Mouse (Mus musculus): Measurements from ENCODE around the gene Slc25a21. TPM values are rescaled to one million over a fixed set of nuclear protein-coding genes. Genes with fewer than 3 reads are reported as not detected.

Gene Slc25a21
- polyA plus RNA-seq, 1 experiment from 2014 or later, result 1.2 TPM

DNA sequence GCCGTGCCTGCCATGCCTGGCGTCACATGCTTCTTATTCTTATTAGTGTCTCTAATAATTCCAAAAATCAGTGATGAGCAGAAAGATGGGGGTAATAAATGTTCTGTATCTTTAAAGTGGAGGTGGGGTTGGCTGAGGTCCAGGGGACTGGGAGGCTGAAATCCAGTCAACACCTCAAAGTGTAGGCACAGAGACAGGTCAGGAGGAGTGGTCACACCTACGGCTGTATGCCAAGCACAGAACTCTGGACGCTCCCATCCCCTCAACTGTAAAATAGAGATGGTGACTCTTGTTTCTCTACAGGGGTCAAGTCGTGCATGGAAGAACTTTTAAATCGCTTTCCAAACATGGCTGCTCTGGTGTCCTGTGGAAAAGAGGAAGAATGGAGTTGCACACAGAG, 429.8 kb downstream of the Slc25a21 start:
- Histone ChIP-seq H3K9me3 (ENCODE audit: control insufficient read depth, low read length) (no peaks in the 10 kb centered on the region), H3K27ac (replicated peaks) (no peak overlapping the region), H3K4me2 (replicated peaks; ENCODE audit: low read depth) (no peak overlapping the region), H3K4me1 (replicated peaks; ENCODE audit: control insufficient read depth, insufficient read depth) (no peaks in the 10 kb centered on the region), H3K36me3 (ENCODE audit: control insufficient read depth, insufficient read depth, low read length) (no peaks in the 10 kb centered on the region), H3K27me3 (ENCODE audit: control insufficient read depth, insufficient read depth, low read length) (no peaks in the 10 kb centered on the region), H3K4me3 (ENCODE audit: low read depth, low read length) (no peak overlapping the region), H3K9ac (ENCODE audit: low read length) (no peak overlapping the region)
- 78% methylated on average over 6 of the region's 6 CpGs for WGBS
- ATAC-seq (ENCODE audit: low FRiP score, low TSS enrichment) (no peak), DNase-seq (ENCODE audit: low spot score) (no peak)
- TF ChIP-seq EP300 (optimal IDR thresholded peaks at IDR 0.05), result no peak
- no peak for TF ChIP-seq CTCF (IDR thresholded peaks at IDR 0.05; ENCODE audit: low read depth)

DNA sequence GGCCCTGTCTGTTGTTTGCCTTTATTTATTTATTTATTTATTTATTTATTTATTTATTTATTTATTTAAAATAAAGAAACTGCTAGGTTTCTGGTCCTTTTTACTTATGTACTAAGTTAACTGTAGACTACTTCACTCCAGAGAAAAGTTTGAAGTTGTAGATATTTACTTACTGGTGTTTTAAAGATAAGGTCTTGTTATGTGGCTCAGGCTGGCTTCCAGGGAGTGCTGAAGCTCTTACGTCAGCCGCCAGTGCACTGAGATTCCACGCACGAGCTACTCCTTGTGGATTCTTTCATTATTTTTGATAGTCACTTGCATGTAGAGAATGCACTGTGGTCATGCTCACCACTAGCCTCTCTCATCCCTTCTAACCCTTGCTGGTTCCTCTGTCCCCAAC, 460.2 kb downstream of the Slc25a21 start:
- H3K27ac ChIP-seq (replicated peaks), result no peak overlapping the region
- 0 out of 2 replicates have a peak, but pooled peaks have one; percentile 18 for ATAC-seq (ENCODE audit: low FRiP score, low TSS enrichment)
- H3K4me2 ChIP-seq (replicated peaks; ENCODE audit: low read depth), result no peak overlapping the region
- H3K36me3 ChIP-seq (ENCODE audit: control insufficient read depth, insufficient read depth, low read length), result no peaks in the 10 kb centered on the region
- H3K4me3 ChIP-seq (ENCODE audit: low read depth, low read length), result no peak overlapping the region
- TF ChIP-seq EP300 (optimal IDR thresholded peaks at IDR 0.05) (no peak), CTCF (IDR thresholded peaks at IDR 0.05; ENCODE audit: low read depth) (no peak)
- no peak for DNase-seq (ENCODE audit: low spot score)
- H3K9ac ChIP-seq (ENCODE audit: low read length), result no peak overlapping the region
- no peaks in the 10 kb centered on the region for H3K27me3 ChIP-seq (ENCODE audit: control insufficient read depth, insufficient read depth, low read length)
- WGBS, result 63% methylated on average over 4 of the region's 4 CpGs
- H3K9me3 ChIP-seq (ENCODE audit: control insufficient read depth, low read length), result no peaks in the 10 kb centered on the region
- no peaks in the 10 kb centered on the region for H3K4me1 ChIP-seq (replicated peaks; ENCODE audit: control insufficient read depth, insufficient read depth)

DNA sequence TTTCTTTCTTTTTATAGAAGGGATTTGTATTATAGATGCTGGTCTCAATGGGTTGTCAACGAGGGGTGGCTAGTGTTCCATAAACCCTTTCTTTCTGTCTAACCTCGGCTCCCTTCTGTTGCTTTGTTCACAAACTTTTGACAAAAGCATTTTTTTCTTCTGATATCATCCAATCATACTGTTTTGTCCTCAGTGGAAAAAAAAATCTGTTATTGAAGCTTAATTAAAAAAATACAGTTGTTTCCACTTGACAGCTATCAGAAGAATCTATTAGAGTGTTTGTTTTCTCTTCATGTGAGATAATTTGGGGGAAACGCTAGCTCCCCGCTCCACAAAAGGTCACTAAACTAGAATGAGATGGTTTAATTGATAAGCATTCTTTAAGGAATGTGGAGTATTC, 469.6 kb downstream of the Slc25a21 start:
- TF ChIP-seq CTCF (IDR thresholded peaks at IDR 0.05; ENCODE audit: low read depth) (no peak), EP300 (optimal IDR thresholded peaks at IDR 0.05) (no peak)
- ATAC-seq (ENCODE audit: low FRiP score, low TSS enrichment), result no peak

DNA sequence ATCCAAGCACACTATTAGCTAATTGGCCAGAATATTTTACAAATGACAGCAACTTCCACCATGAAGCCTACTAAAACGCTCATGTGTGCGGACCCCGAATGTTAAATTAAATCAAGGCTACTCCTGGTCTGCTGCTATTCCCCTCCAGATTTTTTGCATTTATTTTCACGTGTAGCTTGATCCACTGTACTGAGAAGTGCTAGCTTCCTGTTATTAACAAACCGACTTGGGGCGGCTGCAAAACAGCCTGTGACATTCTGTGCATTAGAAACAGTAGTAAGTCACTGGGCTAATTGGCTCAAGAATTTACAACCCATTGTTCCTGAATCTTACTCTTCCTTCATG, 478.6 kb downstream of the Slc25a21 start:
- Histone ChIP-seq H3K9ac (ENCODE audit: low read length) (no peak overlapping the region), H3K9me3 (ENCODE audit: control insufficient read depth, low read length) (no peaks in the 10 kb centered on the region), H3K27me3 (ENCODE audit: control insufficient read depth, insufficient read depth, low read length) (no peaks in the 10 kb centered on the region), H3K4me3 (ENCODE audit: low read depth, low read length) (no peak overlapping the region), H3K4me1 (replicated peaks; ENCODE audit: control insufficient read depth, insufficient read depth) (no peaks in the 10 kb centered on the region), H3K27ac (replicated peaks) (no peak overlapping the region), H3K4me2 (replicated peaks; ENCODE audit: low read depth) (no peak overlapping the region), H3K36me3 (ENCODE audit: control insufficient read depth, insufficient read depth, low read length) (no peaks in the 10 kb centered on the region)
- ATAC-seq (ENCODE audit: low FRiP score, low TSS enrichment), result no peak
- WGBS, result 51% methylated on average over 6 of the region's 6 CpGs
- TF ChIP-seq EP300 (optimal IDR thresholded peaks at IDR 0.05), result no peak
- no peak for TF ChIP-seq CTCF (IDR thresholded peaks at IDR 0.05; ENCODE audit: low read depth)
- no peak for DNase-seq (ENCODE audit: low spot score)

More for the DNA sequence above, 469.6 kb downstream of the Slc25a21 start:
- 57% methylated on average over 4 of the region's 4 CpGs for whole genome bisulfite sequencing
- no peak overlapping the region for H3K27ac ChIP-seq (replicated peaks)
- H3K9ac ChIP-seq (ENCODE audit: low read length), result no peak overlapping the region
- no peaks in the 10 kb centered on the region for H3K36me3 ChIP-seq (ENCODE audit: control insufficient read depth, insufficient read depth, low read length)
- no peak overlapping the region for H3K4me3 ChIP-seq (ENCODE audit: low read depth, low read length)
- H3K9me3 ChIP-seq (ENCODE audit: control insufficient read depth, low read length), result no peaks in the 10 kb centered on the region
- H3K27me3 ChIP-seq (ENCODE audit: control insufficient read depth, insufficient read depth, low read length), result no peaks in the 10 kb centered on the region
- H3K4me2 ChIP-seq (replicated peaks; ENCODE audit: low read depth), result no peak overlapping the region
- H3K4me1 ChIP-seq (replicated peaks; ENCODE audit: control insufficient read depth, insufficient read depth), result no peaks in the 10 kb centered on the region
- DNase-seq (ENCODE audit: low spot score), result no peak

DNA sequence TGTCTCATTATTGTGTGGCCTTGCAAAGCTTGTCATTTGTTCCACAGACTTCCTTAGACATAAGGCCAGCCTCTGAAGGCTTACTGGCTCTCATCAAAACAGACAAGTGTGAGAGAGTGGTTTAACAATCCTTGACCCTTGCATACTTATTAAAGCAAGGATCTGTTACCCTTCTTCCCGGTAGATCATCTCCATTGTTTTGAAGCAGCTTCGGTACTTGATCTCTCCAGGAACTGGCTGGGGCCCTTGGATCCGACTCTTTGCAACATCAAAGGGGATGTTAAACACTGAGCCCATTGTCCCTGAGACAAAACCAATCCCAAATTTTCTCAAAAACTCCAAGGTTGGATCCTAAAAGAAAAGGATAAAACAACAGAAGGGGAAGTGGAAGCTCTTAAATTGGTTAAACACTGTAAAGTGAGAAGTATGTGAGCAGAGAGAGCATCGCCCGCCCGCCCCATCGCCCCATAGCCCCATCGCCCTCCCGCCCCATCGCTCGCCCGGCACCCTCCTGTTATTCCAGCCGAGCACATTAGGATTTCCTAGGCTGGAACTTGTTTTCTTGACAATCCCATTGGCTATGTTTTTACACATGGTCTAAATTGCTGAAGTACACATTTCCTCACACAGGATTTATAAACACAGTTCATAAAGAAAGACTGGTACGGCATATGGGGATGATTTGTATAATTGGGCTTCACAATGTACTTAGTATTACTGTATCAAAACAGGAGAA, 479.1 kb downstream of the Slc25a21 start:
- ATAC-seq (ENCODE audit: low FRiP score, low TSS enrichment) (no peak), DNase-seq (ENCODE audit: low spot score) (no peak)
- no peaks in the 10 kb centered on the region for H3K4me1 ChIP-seq (replicated peaks; ENCODE audit: control insufficient read depth, insufficient read depth)
- H3K9ac ChIP-seq (ENCODE audit: low read length), result no peak overlapping the region
- no peak overlapping the region for H3K4me2 ChIP-seq (replicated peaks; ENCODE audit: low read depth)
- no peaks in the 10 kb centered on the region for H3K36me3 ChIP-seq (ENCODE audit: control insufficient read depth, insufficient read depth, low read length)
- no peak overlapping the region for H3K27ac ChIP-seq (replicated peaks)
- no peaks in the 10 kb centered on the region for H3K27me3 ChIP-seq (ENCODE audit: control insufficient read depth, insufficient read depth, low read length)
- TF ChIP-seq EP300 (optimal IDR thresholded peaks at IDR 0.05) (no peak), CTCF (IDR thresholded peaks at IDR 0.05; ENCODE audit: low read depth) (no peak)
- H3K4me3 ChIP-seq (ENCODE audit: low read depth, low read length), result no peak overlapping the region
- no peaks in the 10 kb centered on the region for H3K9me3 ChIP-seq (ENCODE audit: control insufficient read depth, low read length)
- WGBS, result 51% methylated on average over 14 of the region's 14 CpGs

DNA sequence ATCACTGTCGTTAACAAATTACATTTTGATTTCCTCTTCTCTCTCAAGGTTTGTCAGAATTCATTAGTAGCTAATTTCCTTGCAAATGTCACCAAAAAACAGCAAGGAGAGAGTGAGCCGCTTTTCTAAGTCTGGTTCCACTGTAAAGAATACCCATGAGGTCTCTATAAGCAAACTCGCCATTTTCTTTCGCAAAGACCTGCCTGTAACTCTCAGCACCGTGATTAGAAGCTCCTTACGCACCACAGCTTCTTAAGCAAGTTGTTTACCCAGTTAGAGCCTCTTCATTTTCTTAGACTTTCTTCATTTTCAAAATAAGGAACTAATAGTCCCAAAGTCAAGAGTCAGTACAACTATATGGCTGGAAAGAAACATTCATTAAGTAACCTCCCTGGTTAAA, 496.3 kb downstream of the Slc25a21 start:
- Histone ChIP-seq H3K4me1 (replicated peaks; ENCODE audit: control insufficient read depth, insufficient read depth) (no peaks in the 10 kb centered on the region), H3K4me2 (replicated peaks; ENCODE audit: low read depth) (no peak overlapping the region), H3K4me3 (ENCODE audit: low read depth, low read length) (no peak overlapping the region), H3K27ac (replicated peaks) (no peak overlapping the region), H3K9me3 (ENCODE audit: control insufficient read depth, low read length) (no peaks in the 10 kb centered on the region), H3K36me3 (ENCODE audit: control insufficient read depth, insufficient read depth, low read length) (no peaks in the 10 kb centered on the region), H3K9ac (ENCODE audit: low read length) (no peak overlapping the region), H3K27me3 (ENCODE audit: control insufficient read depth, insufficient read depth, low read length) (peaks cover 16% of the 10 kb centered on the region; the same call in 1 of the 2 replicates)
- no peak for TF ChIP-seq EP300 (optimal IDR thresholded peaks at IDR 0.05)
- TF ChIP-seq CTCF (IDR thresholded peaks at IDR 0.05; ENCODE audit: low read depth), result no peak
- DNase-seq (ENCODE audit: low spot score) (no peak), ATAC-seq (ENCODE audit: low FRiP score, low TSS enrichment) (no peak)
- WGBS, result 30% methylated on average over 6 of the region's 6 CpGs
